Mouse (Mus musculus) liver, embryonic 14.5 days (tissue): ENCODE data around the gene Itpkb. TPM values are rescaled to one million over a fixed set of nuclear protein-coding genes. Genes with fewer than 3 reads are reported as not detected.

Experiments used
- ATAC-seq: fragments of 200-750 bp; cut with Nextera tagmentation; 2 replicates; pipeline ENCODE4 v1.8.0; 2017; ENCODE audit warnings: moderate number of reproducible peaks, mild to moderate bottlenecking, moderate library complexity; ENCODE audit not compliant: insufficient read depth
- DNase-seq, 3 experiments: peaks; one replicate each; pipeline ENCODE4 v3.0.0-alpha.2; 2012 to 2013; ENCODE audit warnings: low read depth in 3 of 3, low spot score in 3 of 3
- H3K27ac ChIP-seq: fragments of 300-500 bp; sonication (generic); 2 replicates; pipeline ENCODE4 v1.5.1; 2014; ENCODE audit warnings: moderate library complexity, mild to moderate bottlenecking, control low read depth, inconsistent platforms
- H3K27me3 ChIP-seq: fragments of 300-500 bp; sonication (generic); 2 replicates; pipeline ENCODE4 v1.6.1; 2014; ENCODE audit warnings: mild to moderate bottlenecking, low read length, moderate library complexity; ENCODE audit not compliant: control insufficient read depth, insufficient read depth
- H3K36me3 ChIP-seq: fragments of 300-500 bp; sonication (generic); replicated peaks from 2 replicates; pipeline ENCODE4 v1.6.1; 2014; ENCODE audit warnings: low read depth; ENCODE audit not compliant: control insufficient read depth, insufficient read depth
- H3K4me1 ChIP-seq, 2 experiments: fragments of 200-500 bp in 1 of 2; fragments of 300-500 bp in 1 of 2; sonication (generic) in 1 of 2; replicated peaks; 2 replicates each; pipeline ENCODE4 v1.6.1; 2012 to 2014; ENCODE audit warnings: antibody characterized with exemption in 1 of 2, inconsistent platforms in 1 of 2, low read length in 1 of 2; ENCODE audit not compliant: control insufficient read depth in 2 of 2, insufficient read depth in 2 of 2
- H3K4me2 ChIP-seq: fragments of 300-500 bp; sonication (generic); 2 replicates; pipeline ENCODE4 v1.6.1; 2014; ENCODE audit warnings: low read depth, mild to moderate bottlenecking, control low read depth, moderate library complexity
- H3K4me3 ChIP-seq, 2 experiments: fragments of 200-500 bp in 1 of 2; fragments of 300-500 bp in 1 of 2; sonication (generic) in 1 of 2; 2 replicates each; pipeline ENCODE4 v1.5.1; 2012 to 2014; ENCODE audit warnings: low read depth in 2 of 2, low read length in 2 of 2, mild to moderate bottlenecking in 2 of 2, control low read depth in 1 of 2, inconsistent platforms in 1 of 2, moderate library complexity in 1 of 2; ENCODE audit not compliant: insufficient read depth in 1 of 2
- H3K9ac ChIP-seq: fragments of 300-500 bp; sonication (generic); replicated peaks from 2 replicates; pipeline ENCODE4 v1.6.1; 2014; ENCODE audit warnings: mild to moderate bottlenecking, control low read depth, moderate library complexity
- H3K9me3 ChIP-seq: fragments of 300-500 bp; sonication (generic); 2 replicates; pipeline ENCODE4 v1.6.1; 2016; ENCODE audit warnings: low read length, mixed read lengths; ENCODE audit not compliant: control insufficient read depth
- CTCF ChIP-seq: IDR thresholded peaks from 2 replicates; pipeline ENCODE4 v1.5.1; 2016; ENCODE audit warnings: antibody characterized with exemption, low read depth, control low read depth
- EP300 ChIP-seq: IDR thresholded peaks from 2 replicates; pipeline ENCODE4 v1.6.1; 2016; ENCODE audit warnings: antibody characterized with exemption, low read depth
- WGBS: fragments of 180-500 bp; shearing (Covaris S2); extraction: QIAGEN DNeasy Blood & Tissue Kit; methylation state at CpG from one replicate; pipeline ENCODE4 v1.1.7; 2014; ENCODE audit not compliant: insufficient replicate concordance; 5-methylcytosine and 5-hydroxymethylcytosine counted together
- polyA plus RNA-seq, 2 experiments: library from polyadenylated mRNA; depleted of rRNA in 1 of 2; stranded (reverse) in 1 of 2; unstranded in 1 of 2; fragments of >200 nt; fragmentation: Nextera tagmentation in 1 of 2; extraction: Ambion mirVana in 1 of 2; gene quantifications; 2 replicates each; pipeline versions ENCODE4 v1.2.1 to v1.2.3; 2012 to 2014

Gene Itpkb
- polyA plus RNA-seq, 2 experiments = 0.52 to 1.3 TPM

DNA sequence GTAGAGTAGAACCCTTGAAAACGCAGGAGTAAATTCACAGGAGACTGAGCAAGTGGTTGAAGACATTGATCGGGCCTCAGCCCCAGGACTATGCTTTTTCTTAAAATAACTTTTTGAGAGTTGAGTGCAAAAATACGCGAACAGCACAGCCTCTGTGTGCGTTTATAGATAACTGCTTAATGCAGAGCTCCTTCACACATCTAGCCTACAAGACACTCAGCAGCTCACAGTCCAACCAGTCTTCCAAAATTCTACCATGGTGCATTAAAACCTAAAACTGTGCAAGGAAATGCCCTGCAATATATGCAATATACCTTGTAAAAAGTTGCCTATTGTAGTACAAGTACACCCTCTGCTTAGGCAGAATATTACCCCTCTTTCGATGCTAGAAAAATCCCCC, 579 bp upstream of the Itpkb start:
- Histone ChIP-seq H3K4me3 (no peak overlapping the region), H3K27me3 (peaks cover 37% of the 10 kb centered on the region), H3K9ac (0 out of 2 replicates have a peak overlapping the region, but pooled peaks have one; percentile 10), H3K36me3 (no peaks in the 10 kb centered on the region), H3K4me1 (peaks cover 0 to 12% of the 10 kb centered on the region in 2 experiments), H3K4me2 (peak overlapping the region; percentile 74), H3K9me3 (no peaks in the 10 kb centered on the region), H3K27ac (no peak overlapping the region; the same call in 1 of the 2 replicates)
- TF ChIP-seq CTCF (no peak), EP300 (no peak)
- no peak for ATAC-seq
- WGBS = 3% methylated on average over 6 of the region's 6 CpGs
- no peak for DNase-seq

DNA sequence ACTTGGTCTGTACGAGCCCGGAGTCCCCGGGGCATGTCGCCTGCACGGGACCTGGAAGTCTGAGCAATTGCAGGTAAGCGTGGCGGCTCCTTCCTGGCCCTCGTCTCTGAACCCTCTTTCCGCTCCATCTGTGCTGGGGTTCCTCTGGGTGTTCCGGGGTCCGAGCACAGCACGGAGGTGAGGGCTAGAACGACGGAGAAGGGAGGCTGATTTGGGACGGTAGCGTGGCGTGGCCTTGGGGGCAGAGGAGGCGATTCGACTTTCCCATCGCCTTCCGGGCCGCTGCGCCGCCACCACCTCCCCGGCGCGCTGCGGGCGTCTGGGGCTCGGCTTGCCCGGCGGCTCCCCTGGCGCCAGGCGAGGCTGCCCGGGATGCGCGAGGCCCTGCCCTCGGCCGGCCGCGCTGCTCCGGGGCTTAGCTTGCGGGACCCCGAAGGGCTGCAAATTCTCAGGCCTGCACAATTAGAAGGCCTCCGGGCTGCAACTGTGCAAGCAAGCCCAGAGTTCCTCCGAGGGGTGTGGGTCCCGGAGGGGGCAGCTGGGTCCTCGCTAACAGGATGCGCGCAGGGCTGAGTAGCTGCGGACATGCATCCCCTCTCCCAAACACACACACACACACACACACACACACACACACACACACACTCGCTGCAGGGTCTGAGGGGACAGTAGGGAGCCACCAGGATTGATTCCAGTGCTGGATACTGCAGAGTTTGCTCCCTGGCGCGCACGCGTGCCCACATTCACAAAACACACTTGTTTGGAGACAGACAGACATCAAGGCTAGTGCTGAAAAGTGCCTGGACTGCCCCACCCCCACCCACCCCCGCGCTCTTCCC, 641 bp downstream of the Itpkb start:
- H3K9me3 ChIP-seq = no peaks in the 10 kb centered on the region
- WGBS = under 1% methylated on average over 54 of the region's 58 CpGs
- H3K4me3 ChIP-seq = peak overlapping the region; percentile 61 to 66
- peaks cover 37% of the 10 kb centered on the region for H3K27me3 ChIP-seq
- no peak for TF ChIP-seq CTCF
- TF ChIP-seq EP300 = no peak
- H3K4me1 ChIP-seq = peaks cover 0 to 16% of the 10 kb centered on the region in 2 experiments
- DNase-seq (no peak), ATAC-seq (peak; percentile 55)
- H3K9ac ChIP-seq = peak overlapping the region; percentile 52
- H3K4me2 ChIP-seq = peak overlapping the region; percentile 74
- H3K27ac ChIP-seq = peak overlapping the region; percentile 32
- no peaks in the 10 kb centered on the region for H3K36me3 ChIP-seq

DNA sequence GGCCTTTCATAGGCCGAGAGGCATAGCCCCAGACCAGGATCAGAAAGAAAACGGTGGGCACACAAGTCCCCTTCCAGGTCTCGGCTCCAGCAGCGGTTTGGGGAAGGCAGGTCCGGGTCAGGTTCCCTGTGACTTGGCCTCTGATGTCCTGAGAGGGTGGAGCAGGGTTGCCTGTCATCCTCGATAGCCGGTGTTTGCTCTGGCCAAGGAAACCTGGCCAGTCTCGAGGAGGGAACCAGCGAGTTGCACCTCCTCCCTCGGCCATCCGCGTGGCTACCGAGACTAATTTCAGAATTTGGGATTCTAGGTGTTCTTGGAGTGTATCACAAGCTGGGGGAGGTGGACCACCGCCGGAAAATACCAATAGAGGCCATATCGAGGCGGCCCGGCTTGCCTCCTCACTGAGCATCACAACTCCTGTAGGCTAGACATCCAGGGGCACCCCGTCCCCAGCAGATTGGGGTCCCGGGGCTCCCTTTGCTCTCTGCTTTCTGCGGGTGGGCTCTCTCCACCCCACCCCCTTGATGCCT, 1.3 kb downstream of the Itpkb start:
- ATAC-seq = no peak
- no peak for TF ChIP-seq CTCF
- Histone ChIP-seq H3K4me3 (peak overlapping the region; percentile 61 to 66), H3K27ac (no peak overlapping the region), H3K4me1 (peaks cover 0 to 16% of the 10 kb centered on the region in 2 experiments), H3K4me2 (peak overlapping the region; percentile 74), H3K9ac (no peak overlapping the region; the same call in 1 of the 2 replicates), H3K9me3 (no peaks in the 10 kb centered on the region), H3K27me3 (peaks cover 37% of the 10 kb centered on the region), H3K36me3 (no peaks in the 10 kb centered on the region)
- DNase-seq = no peak
- WGBS = under 1% methylated on average over 21 of the region's 21 CpGs

DNA sequence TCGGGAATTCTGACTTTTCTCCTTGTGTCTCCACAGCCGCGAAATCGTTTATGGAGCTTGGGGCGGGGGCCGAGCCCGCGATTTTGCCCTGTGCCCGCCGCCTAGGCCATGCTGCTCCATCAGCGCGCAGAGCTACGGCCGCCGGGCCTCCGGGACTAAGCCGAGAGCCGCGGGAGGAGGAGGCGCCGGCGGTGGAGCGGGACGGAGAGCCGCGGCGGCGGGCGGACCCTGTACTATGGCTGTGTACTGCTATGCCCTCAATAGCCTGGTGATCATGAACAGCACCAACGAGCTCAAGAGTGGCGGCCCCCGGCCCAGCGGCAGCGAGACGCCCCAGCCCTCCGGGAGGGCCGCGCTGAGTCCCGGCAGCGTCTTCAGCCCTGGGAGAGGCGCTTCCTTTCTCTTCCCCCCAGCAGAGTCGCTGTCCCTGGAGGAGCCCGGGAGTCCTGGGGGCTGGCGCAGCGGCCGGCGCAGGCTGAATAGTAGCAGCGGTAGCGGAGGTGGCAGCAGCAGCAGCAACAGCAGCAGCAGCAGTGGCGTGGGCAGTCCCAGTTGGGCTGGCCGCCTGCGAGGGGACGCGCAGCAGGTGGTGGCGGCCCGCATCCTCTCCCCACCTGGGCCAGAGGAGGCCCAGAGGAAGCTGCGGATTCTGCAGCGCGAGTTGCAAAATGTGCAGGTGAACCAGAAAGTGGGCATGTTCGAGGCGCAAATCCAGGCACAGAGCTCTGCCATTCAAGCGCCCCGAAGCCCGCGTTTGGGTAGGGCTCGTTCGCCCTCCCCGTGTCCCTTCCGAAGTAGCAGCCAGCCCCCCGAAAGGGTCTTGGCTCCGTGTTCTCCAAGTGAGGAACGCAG, 2.0 kb downstream of the Itpkb start:
- ATAC-seq = no peak; the same call in 1 of the 2 replicates
- Histone ChIP-seq H3K4me1 (peaks cover 0 to 16% of the 10 kb centered on the region in 2 experiments), H3K9ac (no peak overlapping the region; the same call in 1 of the 2 replicates), H3K27ac (no peak overlapping the region), H3K4me3 (peak overlapping the region; percentile 61 to 66), H3K36me3 (no peaks in the 10 kb centered on the region), H3K4me2 (peak overlapping the region; percentile 74), H3K27me3 (peaks cover 37% of the 10 kb centered on the region), H3K9me3 (no peaks in the 10 kb centered on the region)
- TF ChIP-seq EP300 (no peak), CTCF (no peak)
- DNase-seq = no peak
- WGBS = 20% methylated on average over 71 of the region's 72 CpGs
